Mouse (Mus musculus) thymus, adult 2 months (tissue): Measurements from ENCODE around the gene St6galnac6.

Source experiments
- CTCF ChIP-seq: fragments of 200-500 bp; IDR thresholded peaks from 2 replicates; pipeline ENCODE4 v1.5.1; 2012; ENCODE audit warnings: mild to moderate bottlenecking, control low read depth, low read length, moderate library complexity, borderline replicate concordance; ENCODE audit not compliant: control insufficient read depth, poor library complexity, insufficient read depth; ENCODE audit errors: extremely low read depth
- POLR2A ChIP-seq: fragments of 200-500 bp; IDR thresholded peaks from 2 replicates; pipeline ENCODE4 v1.6.1; 2012; ENCODE audit warnings: mild to moderate bottlenecking, low read length, control low read depth, moderate library complexity; ENCODE audit not compliant: control insufficient read depth, poor library complexity, insufficient read depth; ENCODE audit errors: extremely low read depth

- no peak for TF ChIP-seq POLR2A
- TF ChIP-seq CTCF = no peak
Measured at GRCm38 (mm10) chr2:32665853-32666252, 66.3 kb downstream of the St6galnac6 start.
